Mouse (Mus musculus) layer of hippocampus, adult 18-20 months (tissue): ENCODE measurements around the gene Pop5. TPM values are rescaled to one million over a fixed set of nuclear protein-coding genes. Genes with fewer than 3 reads are reported as not detected.

Source experiments
- DNase-seq, 2 experiments: peaks; one replicate each; pipeline ENCODE4 v3.0.0; 2022; ENCODE audit warnings: low spot score in 2 of 2
- total RNA-seq, 2 experiments: library from RNA; stranded (reverse); gene quantifications; 2 replicates each; pipeline ENCODE4 v1.2.3; 2021

The Pop5 gene
- total RNA-seq, 2 experiments from 2014 or later, result 105 to 112 TPM

DNA sequence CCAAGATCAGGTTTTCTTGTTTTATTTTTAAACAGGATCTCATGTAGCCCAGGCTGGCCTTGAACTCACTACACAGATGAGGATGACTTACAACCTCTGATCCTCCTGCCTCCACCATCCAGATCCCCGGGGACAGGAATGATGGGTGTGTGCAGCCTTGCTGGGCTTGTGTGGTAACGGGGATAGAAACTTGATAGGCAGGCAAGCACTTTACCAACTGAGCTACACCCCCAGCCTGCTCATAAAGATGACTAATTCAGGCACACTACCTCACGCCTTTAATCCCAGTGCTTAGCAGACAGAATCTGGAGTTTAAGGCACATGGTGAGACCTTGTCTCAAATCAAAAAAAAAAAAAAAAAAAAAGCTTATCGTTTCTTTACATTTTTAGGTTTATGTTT lies 22.8 kb upstream of the Pop5 start:
- peak in 1 of 2 experiments; percentile 45 for DNase-seq

DNA sequence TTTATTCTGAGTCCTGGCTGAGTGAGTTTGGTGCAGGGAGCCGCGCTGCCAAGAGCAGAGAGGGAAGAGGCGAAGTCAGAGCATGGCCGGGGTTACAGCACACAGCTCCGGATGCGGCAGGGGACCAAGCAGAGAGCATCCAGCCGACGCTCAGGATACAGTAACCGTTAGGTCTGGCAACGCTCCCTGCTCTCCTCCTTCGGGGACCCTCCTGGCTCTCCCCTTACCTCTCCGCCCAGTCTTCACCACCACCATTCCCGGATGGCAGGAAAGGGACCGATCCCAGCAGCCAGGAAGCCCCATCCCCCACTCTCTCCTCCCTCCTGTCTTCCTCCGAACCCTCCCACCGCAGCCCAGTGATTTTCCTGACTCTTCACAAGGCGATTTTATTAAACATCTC lies 20.8 kb upstream of the Pop5 start:
- peak in 1 of 2 experiments; percentile 70 for DNase-seq

DNA sequence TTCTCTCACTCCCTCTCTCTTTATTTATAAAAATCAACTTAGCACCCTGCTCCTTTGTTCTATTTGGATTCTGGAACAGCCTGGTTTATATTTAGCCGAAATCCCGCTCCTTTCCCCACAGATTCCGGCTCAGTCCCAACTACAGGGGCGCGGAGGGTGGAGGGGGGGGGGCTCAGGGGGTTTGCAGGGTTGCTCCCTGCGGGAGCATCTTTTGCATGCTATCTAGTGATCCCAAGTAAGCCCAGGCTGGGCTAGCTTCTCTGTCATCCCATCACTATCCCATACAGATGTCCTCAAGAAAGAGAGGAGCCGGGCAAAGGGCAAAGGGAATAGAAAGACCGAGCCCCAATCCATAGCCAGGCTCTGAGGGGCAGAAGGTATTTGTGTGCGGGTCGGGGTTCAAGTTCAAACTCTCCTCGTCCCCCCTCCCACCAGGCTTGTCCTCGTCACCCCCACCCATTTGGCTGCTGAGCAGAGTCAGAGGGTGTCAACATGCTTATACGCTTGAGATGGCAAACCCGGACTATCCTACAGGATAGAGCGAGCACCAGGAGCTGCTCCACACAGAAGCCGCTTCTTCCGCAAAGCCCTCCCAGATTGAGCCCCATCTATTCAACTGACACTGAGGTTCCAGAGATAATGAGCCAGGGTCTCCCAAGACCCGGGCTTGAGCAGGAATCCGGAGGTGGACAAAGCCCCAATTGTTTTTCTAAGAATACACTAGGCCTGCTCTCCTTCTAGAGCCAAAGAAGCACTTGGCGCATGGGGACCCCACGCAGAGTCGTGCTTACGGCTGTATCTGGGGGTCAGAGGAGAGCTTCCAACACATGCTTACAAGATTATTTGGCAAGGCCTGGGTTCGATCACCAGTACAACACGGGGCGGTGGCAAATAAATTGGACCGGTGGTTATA lies 20.1 kb upstream of the Pop5 start:
- no peak for DNase-seq

DNA sequence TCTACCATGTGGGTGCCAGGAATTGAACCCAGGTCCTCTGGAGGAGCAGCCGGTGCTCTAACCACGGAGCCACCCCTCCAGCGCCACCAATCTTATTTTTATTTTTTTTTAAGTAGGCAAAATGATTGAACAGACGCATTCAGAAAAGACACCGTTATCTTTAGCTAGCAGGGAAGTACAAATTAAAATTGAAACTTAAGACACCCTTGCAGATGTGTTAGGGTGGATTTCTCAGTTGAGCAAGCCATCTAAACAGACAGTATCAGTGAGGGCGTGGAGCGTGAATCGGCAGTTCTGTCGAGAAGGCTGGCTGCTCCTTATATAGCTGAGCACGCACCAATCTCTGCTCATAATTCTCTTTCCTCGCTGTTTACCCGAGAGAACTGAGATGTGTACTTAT lies 17.6 kb upstream of the Pop5 start:
- DNase-seq, result no peak

DNA sequence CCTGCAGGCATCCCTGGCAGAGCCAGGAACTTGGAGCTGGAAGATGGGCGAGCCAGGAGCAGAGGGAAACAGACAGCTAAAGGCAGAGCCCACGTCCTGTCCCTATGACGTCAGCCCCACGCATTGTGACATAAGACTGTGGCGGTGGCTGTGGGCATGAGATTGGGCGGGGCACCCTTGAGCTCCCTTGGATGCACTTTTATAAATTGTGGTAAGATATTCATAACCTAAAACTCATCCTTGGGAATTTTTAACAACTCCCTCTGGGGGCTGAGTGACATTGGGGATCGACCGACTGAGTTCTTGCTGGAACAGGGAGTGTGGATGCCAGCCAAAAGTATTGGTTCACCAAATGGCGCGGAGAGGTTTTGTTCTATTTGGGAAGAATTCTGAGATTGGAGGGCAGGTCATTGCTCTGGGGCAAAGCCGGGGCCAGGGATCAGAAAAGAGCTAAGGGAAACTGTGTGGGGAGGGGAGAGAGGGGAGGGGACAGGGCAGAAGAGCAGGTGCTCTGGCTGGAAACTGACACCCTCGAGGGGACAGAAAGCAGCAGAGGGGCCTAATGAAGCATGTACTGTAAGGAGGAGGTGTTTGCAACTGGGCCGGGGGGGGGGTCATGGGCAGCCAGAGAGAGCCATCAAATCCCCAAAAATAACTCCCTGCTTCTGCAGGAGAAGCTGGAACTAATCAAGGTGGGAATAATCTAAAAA lies 14.6 kb upstream of the Pop5 start:
- DNase-seq, result peak in 1 of 2 experiments; percentile 61

DNA sequence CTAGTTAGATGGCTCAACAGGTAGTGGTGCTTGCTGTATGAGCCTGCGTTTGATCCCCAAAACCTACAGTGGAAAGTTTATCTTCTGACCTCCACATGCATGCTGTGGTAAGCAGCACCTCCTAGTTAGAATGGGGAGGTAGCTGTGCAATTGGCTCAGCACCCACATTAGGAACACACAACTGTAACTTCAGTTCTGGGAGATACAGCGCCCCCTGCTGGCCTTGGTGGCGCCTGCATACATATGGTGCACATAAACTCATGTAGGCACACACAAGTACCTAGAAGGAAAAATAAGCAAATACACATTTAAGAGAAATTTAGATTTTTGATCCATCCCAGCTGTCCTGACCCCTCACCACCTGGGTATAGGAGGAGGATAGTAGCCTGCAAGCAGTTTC lies 13.2 kb upstream of the Pop5 start:
- no peak for DNase-seq

DNA sequence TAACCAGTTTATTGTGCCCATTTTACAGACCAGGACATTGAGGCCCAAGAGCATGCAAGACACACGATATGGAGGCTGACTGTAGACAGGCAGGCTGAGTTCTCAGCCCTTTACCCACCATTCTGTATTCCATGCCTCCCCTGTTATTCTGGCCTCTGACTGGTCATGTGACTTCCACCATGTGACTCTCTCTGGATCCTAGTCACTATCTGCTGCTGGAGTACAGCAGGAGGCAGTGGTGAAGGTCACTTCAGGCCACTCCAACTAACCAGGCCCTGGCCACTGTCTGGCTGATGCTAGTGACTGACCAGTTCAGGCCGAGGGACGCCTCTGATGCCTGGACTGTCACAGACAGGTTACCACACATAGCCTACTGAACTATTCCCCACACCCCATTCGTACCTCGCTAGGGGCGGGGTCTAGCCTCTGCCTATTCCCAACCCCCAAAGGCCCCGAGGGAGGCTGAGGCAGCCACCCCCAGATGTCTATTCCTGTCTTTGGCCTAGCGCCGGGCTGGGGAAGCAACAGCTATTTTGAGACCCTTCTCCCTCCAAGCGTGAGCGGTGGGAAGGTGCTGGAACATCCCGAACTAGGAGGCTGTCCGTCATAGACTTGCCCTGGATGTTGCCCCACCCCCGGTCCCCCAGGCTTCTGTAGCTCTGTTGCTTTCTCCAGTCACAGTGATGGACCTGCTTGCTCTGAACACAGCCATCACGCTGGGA lies 4.6 kb upstream of the Pop5 start:
- DNase-seq, result no peak

DNA sequence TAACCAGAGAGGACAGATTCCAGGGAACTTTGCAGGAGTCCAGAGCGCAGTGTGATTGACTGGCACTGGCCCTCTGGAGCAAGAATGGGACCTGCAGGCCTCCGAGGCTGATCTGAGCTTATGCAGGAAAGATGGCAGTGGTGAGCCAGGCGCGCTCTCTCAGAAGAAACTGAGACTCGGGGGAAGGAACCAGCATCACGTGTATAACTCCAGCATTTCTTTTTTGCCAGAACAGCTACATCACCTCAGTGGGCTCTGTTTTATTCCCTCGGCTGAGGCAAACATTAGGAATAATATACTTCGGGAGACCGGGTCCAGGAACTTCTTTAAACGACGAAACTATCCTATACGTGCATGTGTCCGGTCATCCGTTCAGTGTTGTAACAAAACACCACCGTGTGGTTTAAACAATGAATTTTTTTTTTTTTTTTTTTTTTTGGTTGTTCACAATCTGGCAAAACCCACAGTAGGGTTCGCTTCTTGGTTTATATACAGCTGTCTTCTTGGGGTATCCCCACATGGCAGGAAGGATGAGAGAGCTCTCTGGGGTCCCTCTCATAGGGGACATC lies 4.0 kb upstream of the Pop5 start:
- DNase-seq, result no peak

DNA sequence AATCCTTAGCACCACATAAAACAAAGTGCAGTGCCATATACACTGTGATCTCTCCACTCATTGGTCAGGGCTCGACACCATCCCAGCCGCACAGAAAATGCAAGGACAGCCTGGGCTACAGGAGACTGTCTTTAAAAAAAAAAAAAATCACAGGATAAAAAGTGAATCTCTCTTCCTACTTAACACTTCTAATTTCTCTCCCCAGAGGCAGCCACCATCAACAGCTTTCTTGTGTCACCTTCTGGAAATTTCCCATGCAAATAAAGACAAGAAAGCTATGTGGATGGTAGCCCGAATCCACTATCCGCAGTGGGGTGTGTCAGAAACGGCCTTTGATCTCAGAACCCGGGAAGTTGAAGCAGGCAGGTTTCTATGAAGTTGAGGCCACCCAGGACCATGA lies 3.1 kb upstream of the Pop5 start:
- no peak for DNase-seq

DNA sequence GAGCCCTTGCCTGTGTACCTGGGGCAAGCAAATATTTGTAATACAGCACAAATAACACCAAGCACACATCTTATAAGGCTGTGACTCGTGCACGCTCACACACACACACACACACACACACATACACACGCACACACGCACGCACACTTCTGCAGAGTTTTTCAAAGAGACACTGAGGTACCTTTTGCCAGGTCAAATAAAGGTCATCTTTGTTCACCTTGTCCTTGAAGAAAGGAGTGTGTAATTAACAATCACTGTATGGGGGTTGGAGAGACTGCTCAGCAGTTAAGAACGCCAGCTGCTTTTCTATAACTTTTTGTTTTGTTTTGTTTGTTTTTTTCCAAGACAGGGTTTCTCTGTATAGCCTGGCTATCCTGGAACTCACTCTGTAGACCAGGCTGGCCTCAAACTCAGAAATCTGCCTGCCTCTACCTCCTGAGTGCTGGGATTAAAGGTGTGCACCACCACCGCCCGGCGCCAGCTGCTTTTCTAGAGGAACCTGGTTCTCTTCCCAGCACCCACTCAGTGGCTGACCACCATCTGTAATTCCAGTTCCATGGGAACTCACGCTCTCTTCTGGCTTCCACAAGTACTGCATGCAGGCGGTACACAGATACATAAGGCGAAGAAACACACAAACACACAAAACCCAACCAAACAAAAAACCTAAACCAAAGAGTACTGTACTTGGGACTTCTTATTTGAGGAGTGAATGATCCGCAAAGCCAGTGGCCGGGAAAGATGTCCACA lies 2.4 kb upstream of the Pop5 start:
- DNase-seq, result no peak

DNA sequence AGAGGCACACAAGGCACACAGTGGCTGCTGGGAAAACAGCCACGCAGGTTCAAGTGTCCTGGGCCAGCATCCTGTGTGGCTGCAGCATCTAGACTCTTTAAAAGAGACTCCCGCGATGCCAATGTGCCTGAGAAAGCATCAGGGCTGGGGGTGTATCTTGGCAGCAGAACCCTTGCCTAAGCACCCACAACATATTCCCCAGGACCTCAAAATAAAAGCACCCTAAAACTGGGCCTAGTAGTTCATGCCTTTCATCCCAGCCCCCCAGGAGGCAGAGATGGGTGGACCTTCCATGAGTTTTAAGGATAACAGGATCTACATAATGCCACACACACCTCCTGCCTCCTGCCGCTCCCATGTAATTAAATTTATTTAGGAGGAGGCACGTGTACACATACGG lies 1.1 kb upstream of the Pop5 start:
- DNase-seq, result peak in 1 of 2 experiments; percentile 70

DNA sequence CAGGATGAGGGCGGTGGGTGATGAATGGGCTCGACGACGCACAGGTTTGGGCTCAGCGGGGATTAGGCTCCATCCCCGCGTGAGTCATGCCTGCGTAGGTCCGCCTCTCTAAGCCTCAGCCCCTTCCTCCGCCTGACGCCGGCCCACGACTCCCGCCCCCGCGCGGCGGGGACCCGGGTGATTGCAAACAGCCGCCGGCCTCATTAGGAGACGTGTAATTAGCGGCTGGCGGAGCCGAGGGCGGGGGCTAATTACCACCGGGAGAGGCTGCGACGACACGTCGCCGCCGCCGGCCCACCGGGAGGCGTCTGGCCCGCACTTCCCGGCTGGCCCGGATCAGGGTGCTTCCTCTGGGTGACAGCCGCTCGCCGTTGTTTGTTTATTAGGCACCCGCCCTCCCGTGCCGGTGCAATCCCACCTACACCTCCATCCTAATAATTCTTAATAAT lies 289 bp upstream of the Pop5 start:
- peak; percentile 76 to 81 for DNase-seq

DNA sequence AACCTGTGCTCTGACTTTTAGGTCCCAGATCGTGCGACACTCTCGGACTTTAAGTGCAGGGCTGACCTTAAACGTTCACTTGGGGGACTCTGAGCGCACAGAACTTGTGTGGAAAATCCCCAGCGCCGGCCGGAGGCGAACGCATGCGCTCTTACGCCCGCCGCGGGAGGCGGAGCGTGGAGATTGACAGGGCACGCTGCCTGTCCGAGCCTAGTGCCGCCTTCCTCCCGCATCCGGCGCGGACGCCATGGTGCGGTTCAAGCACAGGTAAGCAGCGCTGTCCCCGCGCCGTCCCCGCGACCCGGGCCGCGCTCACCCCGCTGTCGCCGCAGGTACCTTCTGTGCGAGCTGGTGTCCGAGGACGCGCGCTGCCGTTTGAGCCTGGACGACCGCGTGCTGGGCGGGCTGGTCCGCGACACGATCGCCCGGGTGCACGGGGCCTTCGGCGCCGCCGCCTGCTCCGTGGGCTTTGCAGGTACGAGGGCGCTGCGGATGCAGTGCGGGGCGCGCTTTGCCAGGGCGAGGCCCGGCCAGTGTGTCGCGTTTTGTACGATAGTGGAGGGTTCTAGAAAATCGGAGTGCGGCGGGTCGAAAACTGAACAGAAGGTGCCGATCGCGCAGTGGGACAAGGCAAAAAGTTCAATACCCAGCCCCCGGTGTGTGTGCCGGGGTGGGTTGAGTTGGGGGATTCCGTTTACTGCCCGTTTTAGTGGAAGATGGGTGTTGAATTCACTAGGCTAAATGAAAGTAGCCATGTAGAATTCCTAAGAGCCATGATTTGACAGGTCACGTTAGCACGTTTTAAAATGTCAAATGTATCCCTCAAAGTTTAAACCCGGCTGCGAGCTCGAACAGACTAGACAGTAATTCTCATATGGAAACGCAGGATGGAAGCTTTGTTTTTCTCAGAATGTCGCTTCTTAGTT lies 2.4 kb downstream of the Pop5 start:
- DNase-seq, result peak; percentile 90 to 95

DNA sequence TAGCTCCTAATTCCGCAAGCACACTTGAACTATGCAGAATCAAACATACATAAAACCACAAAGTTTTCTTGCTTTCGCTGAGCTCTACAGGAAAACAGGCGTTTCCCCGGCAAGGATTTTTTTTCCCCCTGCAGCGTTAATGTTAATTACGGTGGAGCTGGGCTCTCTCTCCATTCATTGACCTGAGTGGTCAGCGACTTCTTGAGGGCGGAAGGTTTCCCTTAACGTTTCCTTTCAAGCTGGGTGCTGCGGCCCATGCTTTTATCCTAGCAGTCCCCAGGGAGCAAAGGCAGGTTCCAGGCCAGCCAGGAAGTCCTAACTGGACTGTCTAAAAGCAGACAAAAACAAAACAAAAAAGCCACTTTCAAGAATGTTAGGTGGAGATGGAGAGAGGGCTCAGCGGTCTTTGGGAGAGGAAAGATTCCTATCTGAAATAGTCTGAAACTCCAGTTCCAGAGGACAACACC lies 3.1 kb downstream of the Pop5 start:
- DNase-seq, result no peak

DNA sequence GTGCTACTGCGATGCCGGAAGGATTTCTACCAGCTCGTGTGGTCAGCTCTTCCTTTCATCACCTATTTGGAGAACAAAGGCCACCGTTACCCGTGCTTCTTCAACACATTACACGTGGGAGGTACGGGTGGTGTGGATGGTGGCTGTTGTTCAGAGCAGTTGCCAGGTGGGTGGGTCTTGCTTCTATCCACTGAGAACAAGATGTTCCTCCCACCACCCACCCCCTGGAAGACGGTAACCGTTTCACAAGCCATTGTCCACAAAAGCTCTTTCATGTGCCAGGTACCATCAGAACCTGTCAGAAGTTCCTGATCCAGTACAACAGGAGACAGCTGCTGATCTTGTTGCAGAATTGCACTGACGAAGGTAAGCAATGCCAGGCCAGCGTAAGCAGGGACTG lies 4.6 kb downstream of the Pop5 start:
- DNase-seq, result peak in 1 of 2 experiments; percentile 65

DNA sequence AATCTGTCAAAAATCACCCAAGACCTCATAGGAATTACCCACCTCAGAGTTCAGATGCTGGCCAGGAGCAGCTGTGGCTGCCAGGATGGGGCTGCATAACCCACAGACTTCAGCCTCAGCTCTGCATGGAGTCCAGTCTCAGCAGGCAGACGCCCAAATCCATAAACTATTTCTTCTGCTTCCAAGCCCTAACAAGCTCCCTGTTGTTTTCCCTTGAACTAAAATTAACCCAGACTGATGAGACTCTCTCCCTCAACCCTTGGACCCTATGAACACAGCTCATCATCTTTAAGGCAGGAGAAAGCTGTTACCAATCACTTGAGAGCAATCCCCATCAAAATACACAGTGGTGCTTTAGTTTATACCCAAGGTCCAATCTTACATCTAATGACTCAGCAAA lies 19.8 kb downstream of the Pop5 start:
- DNase-seq, result no peak

DNA sequence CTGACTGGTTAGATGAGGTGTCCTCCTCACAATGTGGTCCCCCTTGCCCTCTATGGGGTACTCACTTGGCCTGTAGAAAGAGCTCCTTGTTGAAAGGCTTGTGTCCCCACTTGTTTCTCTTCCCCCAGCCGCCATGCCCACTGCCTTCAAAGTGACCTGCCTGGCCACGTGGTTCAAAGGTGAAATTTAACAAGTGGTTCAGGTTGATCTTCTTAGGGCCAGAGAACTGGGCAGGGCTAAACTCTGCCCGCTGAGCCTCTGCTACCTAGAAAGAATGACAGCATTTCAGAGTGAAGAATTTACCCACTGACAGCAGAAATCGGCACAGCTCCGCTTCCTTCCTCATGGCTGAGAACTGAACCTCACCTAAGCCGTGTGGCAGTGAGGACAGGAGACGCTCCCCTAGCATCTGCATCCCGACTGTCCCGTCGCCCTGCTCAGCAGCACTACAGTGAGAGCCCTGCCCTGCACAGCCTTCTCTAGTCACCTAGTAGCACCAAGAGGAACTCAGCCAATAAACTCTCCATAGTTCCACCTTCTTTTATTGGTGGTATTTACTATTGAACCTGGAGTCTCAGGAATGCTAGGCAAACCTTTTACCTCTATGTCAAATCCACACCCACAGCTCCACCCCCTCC lies 21.4 kb downstream of the Pop5 start:
- DNase-seq, result no peak

DNA sequence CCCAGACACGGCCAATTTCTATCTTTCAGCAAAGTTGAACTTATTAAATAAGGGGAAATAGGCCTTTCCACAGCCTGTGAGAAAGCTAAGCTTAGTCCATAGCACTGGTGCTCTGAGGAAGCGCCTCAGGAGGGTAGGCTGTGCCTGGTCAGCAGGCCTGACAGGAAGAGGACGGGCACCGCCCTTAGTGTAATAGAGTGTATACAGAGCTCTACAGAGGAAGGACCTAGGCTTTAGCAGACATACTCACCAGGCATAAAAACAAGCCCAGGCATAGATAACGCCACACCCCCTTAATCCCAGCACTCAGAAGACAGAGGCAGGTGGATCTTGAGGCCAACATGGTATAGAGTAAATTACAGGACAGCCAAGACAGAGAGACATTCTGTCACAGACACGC lies 24.7 kb downstream of the Pop5 start:
- no peak for DNase-seq

DNA sequence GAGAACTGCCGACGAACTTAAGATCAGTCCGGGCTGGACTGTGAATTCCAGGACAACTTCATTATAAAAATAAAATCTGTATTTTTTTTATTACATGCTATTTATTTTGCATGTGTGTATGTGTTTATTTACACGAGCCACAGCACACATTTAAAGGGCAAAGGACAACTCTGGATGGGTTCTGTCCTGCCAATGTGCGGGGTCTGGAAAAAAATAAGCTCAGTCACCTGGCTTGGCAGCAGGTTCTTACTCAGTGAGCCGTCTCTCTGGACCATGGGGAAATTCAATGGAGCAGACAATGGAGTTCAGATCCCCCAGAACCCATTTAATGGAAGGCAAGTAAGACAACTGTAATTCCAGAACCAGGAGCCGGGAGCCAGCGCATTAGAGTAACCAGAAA lies 25.5 kb downstream of the Pop5 start:
- DNase-seq, result no peak
